Mouse (Mus musculus) myocyte (in vitro differentiated cells): ENCODE results near the gene Clmn.
A peak's percentile ranks its signal among the peaks of the same experiment; 100 is the strongest.

Experiments
- E2F4 ChIP-seq: IDR thresholded peaks from one replicate; pipeline ENCODE4 v1.6.1; 2011; ENCODE audit warnings: mild to moderate bottlenecking, control low read depth, moderate library complexity; ENCODE audit not compliant: insufficient read depth
- MAX ChIP-seq: IDR thresholded peaks from one replicate; pipeline ENCODE4 v1.6.1; 2011; ENCODE audit warnings: low read depth, mild to moderate bottlenecking, control low read depth
- MYOD1 ChIP-seq, 3 experiments: IDR thresholded peaks; one replicate each; pipeline ENCODE4 v1.6.1; 2011; ENCODE audit warnings: control low read depth in 2 of 3, low read depth in 2 of 3, mild to moderate bottlenecking in 2 of 3, moderate library complexity in 1 of 3; ENCODE audit not compliant: insufficient read length in 2 of 3, control insufficient read depth in 1 of 3
- POLR2A ChIP-seq: IDR thresholded peaks from one replicate; pipeline ENCODE4 v1.6.1; 2011; ENCODE audit warnings: low read depth, mild to moderate bottlenecking, control low read depth, moderate library complexity; ENCODE audit not compliant: insufficient read length

DNA sequence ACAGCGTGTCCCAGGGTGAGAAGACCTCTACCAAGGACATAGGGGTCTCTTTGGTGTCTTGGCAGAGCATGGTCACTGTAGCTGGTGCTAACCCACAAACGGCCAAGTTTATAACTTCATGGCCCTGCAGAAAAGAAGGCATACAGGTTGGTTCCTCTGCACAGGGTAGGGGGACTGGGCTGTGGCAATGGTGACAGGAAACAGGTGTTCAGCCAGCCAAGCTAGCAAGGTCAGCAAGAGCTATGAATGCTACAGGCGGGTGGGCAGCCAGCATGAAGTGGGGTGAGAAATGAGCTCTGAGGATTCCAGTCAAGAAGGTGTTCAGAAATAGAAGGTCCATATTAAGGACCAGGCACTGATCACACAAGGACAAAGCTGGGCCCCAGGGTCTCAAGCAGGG is 48.1 kb upstream of the Clmn start:
- no peak for TF ChIP-seq POLR2A
- no peak for TF ChIP-seq MAX
- TF ChIP-seq MYOD1 (IDR thresholded peaks at IDR 0.05; ENCODE audit: control insufficient read depth in 1 of 3, insufficient read length in 2 of 3, low read depth in 2 of 3): peak in 1 of 3 experiments; percentile 75
- TF ChIP-seq E2F4: no peak
